Mouse (Mus musculus) limb, embryonic 14.5 days (tissue): ENCODE results near the gene Pygb. TPM values are rescaled to one million over a fixed set of nuclear protein-coding genes. Genes with fewer than 3 reads are reported as not detected.
A peak's percentile ranks its signal among the peaks of the same experiment; 100 is the strongest.

ENCODE experiments used
- ATAC-seq: fragments of 200-750 bp; cut with Nextera tagmentation; 2 replicates; pipeline ENCODE4 v1.8.0; 2017; ENCODE audit warnings: low read depth, moderate number of reproducible peaks, moderate TSS enrichment; ENCODE audit not compliant: low FRiP score
- DNase-seq: peaks from one replicate; pipeline ENCODE4 v3.0.0-alpha.2; 2015; ENCODE audit warnings: low spot score
- H3K27ac ChIP-seq: fragments of 300-500 bp; sonication (generic); replicated peaks from 2 replicates; pipeline ENCODE4 v1.5.1; 2014; ENCODE audit warnings: low read depth, mild to moderate bottlenecking, low read length, moderate library complexity, mixed read lengths
- H3K27me3 ChIP-seq: fragments of 300-500 bp; sonication (generic); 2 replicates; pipeline ENCODE4 v1.6.1; 2014; ENCODE audit warnings: low read length, mixed read lengths; ENCODE audit not compliant: control insufficient read depth, insufficient read depth
- H3K36me3 ChIP-seq: fragments of 300-500 bp; sonication (generic); 2 replicates; pipeline ENCODE4 v1.6.1; 2014; ENCODE audit warnings: mild to moderate bottlenecking, low read length, moderate library complexity, mixed read lengths; ENCODE audit not compliant: control insufficient read depth, insufficient read depth
- H3K4me1 ChIP-seq: fragments of 300-500 bp; sonication (generic); 2 replicates; pipeline ENCODE4 v1.6.1; 2014; ENCODE audit warnings: antibody characterized with exemption, low read length, mixed read lengths; ENCODE audit not compliant: control insufficient read depth, insufficient read depth
- H3K4me2 ChIP-seq: fragments of 300-500 bp; sonication (generic); replicated peaks from 2 replicates; pipeline ENCODE4 v1.6.1; 2014; ENCODE audit warnings: low read depth, mild to moderate bottlenecking, low read length, moderate library complexity; ENCODE audit not compliant: severe bottlenecking
- H3K4me3 ChIP-seq: fragments of 300-500 bp; sonication (generic); replicated peaks from 2 replicates; pipeline ENCODE4 v1.5.1; 2014; ENCODE audit warnings: low read length
- H3K9ac ChIP-seq: fragments of 300-500 bp; sonication (generic); 2 replicates; pipeline ENCODE4 v1.6.1; 2014; ENCODE audit warnings: mild to moderate bottlenecking, low read depth, low read length, moderate library complexity; ENCODE audit not compliant: severe bottlenecking
- H3K9me3 ChIP-seq: fragments of 300-500 bp; sonication (generic); 2 replicates; pipeline ENCODE4 v1.6.1; 2016; ENCODE audit warnings: low read length; ENCODE audit not compliant: control insufficient read depth
- POLR2A ChIP-seq: fragments of 200-500 bp; IDR thresholded peaks from 2 replicates; pipeline ENCODE4 v1.8.0; 2012; ENCODE audit warnings: inconsistent platforms, mild to moderate bottlenecking, moderate library complexity, borderline replicate concordance; ENCODE audit not compliant: insufficient read depth, insufficient read length; ENCODE audit errors: extremely low read depth
- WGBS: fragments of 180-500 bp; shearing (Covaris S2); extraction: QIAGEN DNeasy Blood & Tissue Kit; methylation state at CpG from one replicate; pipeline ENCODE4 v1.1.7; 2014; 5-methylcytosine and 5-hydroxymethylcytosine counted together
- polyA plus RNA-seq, 2 experiments: library from polyadenylated mRNA; depleted of rRNA in 1 of 2; stranded (reverse) in 1 of 2; unstranded in 1 of 2; fragments of >200 nt; fragmentation: Nextera tagmentation in 1 of 2; extraction: Ambion mirVana in 1 of 2; gene quantifications; 2 replicates each; pipeline versions ENCODE4 v1.2.1 to v1.2.3; 2012 to 2014

The Pygb gene
- polyA plus RNA-seq, 2 experiments = 62.3 to 65.2 TPM

- H3K27ac ChIP-seq = peak within 1 kb of the TSS; percentile 77
- H3K4me3 ChIP-seq = peak within 1 kb of the TSS; percentile 77
- H3K9ac ChIP-seq = peak within 1 kb of the TSS; percentile 76
- WGBS = under 1% methylated on average over 30 of the region's 30 CpGs
- DNase-seq = peak; percentile 94
- peaks cover 8% of the 10 kb centered on the region; the same call in 1 of the 2 replicates for H3K4me1 ChIP-seq
- ATAC-seq = peak; percentile 98
- H3K27me3 ChIP-seq = no peaks in the 10 kb centered on the region
- H3K9me3 ChIP-seq = no peaks in the 10 kb centered on the region
- peak; percentile 45; the same call in 1 of the 2 replicates for TF ChIP-seq POLR2A
- H3K4me2 ChIP-seq = peak within 1 kb of the TSS; percentile 93
- H3K36me3 ChIP-seq = peaks cover 10% of the 10 kb centered on the region
These were observed 37.7 kb upstream of the Pygb start, which contains the start of gene Entpd6 for GRCm38 (mm10) chr2:150748854-150749253. TSS of gene Entpd6 (plus strand) at chr2:150749042.

GRCm38 (mm10) chr2:150749283-150749682 lies 37.3 kb upstream of the Pygb start:
- peak overlapping the region; percentile 77 for H3K27ac ChIP-seq
- H3K27me3 ChIP-seq = no peaks in the 10 kb centered on the region
- H3K4me3 ChIP-seq = peak overlapping the region; percentile 77
- peak overlapping the region; percentile 76 for H3K9ac ChIP-seq
- H3K9me3 ChIP-seq = no peaks in the 10 kb centered on the region
- WGBS = under 1% methylated on average over 24 of the region's 24 CpGs
- ATAC-seq (peak; percentile 65), DNase-seq (peak; percentile 49)
- H3K4me2 ChIP-seq = peak overlapping the region; percentile 93
- TF ChIP-seq POLR2A = no peak
- H3K4me1 ChIP-seq = peaks cover 8% of the 10 kb centered on the region; the same call in 1 of the 2 replicates
- H3K36me3 ChIP-seq = peaks cover 10% of the 10 kb centered on the region

- Histone ChIP-seq H3K27ac (no peak overlapping the region), H3K4me3 (no peak overlapping the region), H3K27me3 (no peaks in the 10 kb centered on the region), H3K9me3 (no peaks in the 10 kb centered on the region), H3K36me3 (peaks cover 13% of the 10 kb centered on the region), H3K4me1 (peaks cover 8% of the 10 kb centered on the region; the same call in 1 of the 2 replicates), H3K4me2 (peak overlapping the region; percentile 93), H3K9ac (peak overlapping the region; percentile 76)
- DNase-seq (no peak), ATAC-seq (no peak)
- WGBS = 76% methylated on average over 13 of the region's 13 CpGs
- no peak for TF ChIP-seq POLR2A
These were observed 36.2 kb upstream of the Pygb start for GRCm38 (mm10) chr2:150750129-150750979.

- Histone ChIP-seq H3K4me2 (no peak overlapping the region), H3K4me1 (peaks cover 2% of the 10 kb centered on the region; the same call in 1 of the 2 replicates), H3K9me3 (no peaks in the 10 kb centered on the region), H3K27me3 (no peaks in the 10 kb centered on the region), H3K27ac (no peak overlapping the region), H3K4me3 (no peak overlapping the region), H3K36me3 (peaks cover 52% of the 10 kb centered on the region), H3K9ac (no peak overlapping the region)
- 84% methylated on average over 3 of the region's 3 CpGs for WGBS
- no peak for DNase-seq
- no peak for ATAC-seq
- no peak for TF ChIP-seq POLR2A
These were observed 31.5 kb upstream of the Pygb start for GRCm38 (mm10) chr2:150755016-150755415.

- no peak for ATAC-seq
- no peak for TF ChIP-seq POLR2A
- H3K9me3 ChIP-seq = no peaks in the 10 kb centered on the region
- 91% methylated on average over 7 of the region's 7 CpGs for WGBS
- H3K27ac ChIP-seq = no peak overlapping the region
- DNase-seq = no peak
- H3K4me1 ChIP-seq = peaks cover 7% of the 10 kb centered on the region
- no peak overlapping the region for H3K4me2 ChIP-seq
- no peak overlapping the region for H3K4me3 ChIP-seq
- peaks cover 58% of the 10 kb centered on the region for H3K36me3 ChIP-seq
- no peaks in the 10 kb centered on the region for H3K27me3 ChIP-seq
- H3K9ac ChIP-seq = no peak overlapping the region
These were observed 25.1 kb upstream of the Pygb start for GRCm38 (mm10) chr2:150761476-150761875.
